Mouse (Mus musculus) lung, postnatal 36 days (tissue): ENCODE data around the gene Ube4b.
A peak's percentile ranks its signal among the peaks of the same experiment; 100 is the strongest.

Experiments
- DNase-seq: peaks from one replicate; pipeline ENCODE4 v3.0.0; 2022; ENCODE audit warnings: mixed read lengths

The Ube4b gene

GRCm38 (mm10) chr4:149429592-149429991, 3.0 kb upstream of the Ube4b start:
- DNase-seq = no peak

DNA sequence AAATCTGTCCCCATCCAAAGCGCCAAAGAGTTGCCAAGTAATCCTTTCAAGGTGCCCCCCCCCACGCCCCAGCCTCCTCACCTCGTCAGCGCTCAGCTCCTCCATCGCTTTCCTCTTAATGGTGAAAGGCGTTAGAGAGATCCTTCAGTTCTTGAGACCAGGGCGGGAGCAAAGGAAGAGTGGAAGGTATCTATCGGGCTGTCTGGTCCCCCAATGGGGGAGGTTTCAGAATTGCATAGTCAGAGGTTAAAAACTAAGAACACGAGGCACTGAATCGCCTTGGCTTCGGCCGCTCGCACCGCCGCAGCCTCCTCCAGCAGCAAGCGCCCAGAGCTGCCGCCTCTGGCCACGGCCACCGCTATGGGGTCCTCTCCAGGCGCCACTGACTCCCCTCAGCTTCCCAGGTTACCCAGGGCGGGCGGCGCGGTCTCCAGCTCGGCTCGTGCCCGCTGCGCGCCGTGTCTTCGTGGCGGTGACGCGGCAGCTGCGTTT, 702 bp downstream of the Ube4b start:
- peak; percentile 26 for DNase-seq

- peak; percentile 34 for DNase-seq
These were observed 1.8 kb downstream of the Ube4b start for GRCm38 (mm10) chr4:149424755-149425154.

- DNase-seq = no peak
These were observed 8.6 kb downstream of the Ube4b start for GRCm38 (mm10) chr4:149417854-149418365.

- DNase-seq = no peak
These were observed 9.6 kb downstream of the Ube4b start for GRCm38 (mm10) chr4:149416986-149417385.

DNA sequence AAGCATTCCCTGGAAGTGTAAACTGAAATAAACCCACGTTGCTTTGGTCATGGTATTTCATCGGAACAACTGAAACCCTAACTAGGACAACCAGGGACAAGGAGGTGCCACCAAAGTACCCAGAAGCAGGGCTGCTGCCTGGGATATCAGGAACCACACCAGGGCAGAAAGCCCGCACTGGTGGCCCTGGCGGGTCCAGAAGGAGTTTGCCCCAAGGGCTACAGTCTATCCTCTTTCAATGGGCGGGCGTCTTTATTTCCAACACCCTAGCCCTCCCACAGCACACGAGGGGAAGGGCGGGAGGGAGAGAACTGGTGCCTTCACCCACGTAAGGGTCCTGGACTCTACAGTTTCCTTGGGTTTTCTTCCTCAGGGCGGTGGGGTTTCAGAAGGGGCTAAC, 10.1 kb downstream of the Ube4b start:
- DNase-seq = no peak

GRCm38 (mm10) chr4:149415651-149416169, 10.8 kb downstream of the Ube4b start:
- no peak for DNase-seq

DNA sequence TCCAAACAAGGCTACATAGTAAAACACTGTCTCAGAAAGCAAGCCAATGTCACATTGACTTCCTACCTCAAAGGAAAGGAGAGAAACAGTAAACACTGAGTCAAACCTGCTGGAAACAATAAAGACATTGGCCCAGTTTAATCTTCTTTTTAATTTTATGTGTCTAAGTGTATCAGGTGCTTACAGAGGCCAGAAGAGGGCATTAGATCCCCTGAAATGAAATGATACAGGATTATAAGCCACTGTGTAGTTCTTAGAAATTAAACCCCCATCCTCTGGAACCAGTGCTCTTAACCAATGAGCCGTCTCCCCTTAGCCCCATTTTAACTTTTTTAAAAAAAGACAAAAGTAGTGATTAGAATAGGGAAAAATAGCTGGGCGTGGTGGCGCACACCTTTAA, 12.3 kb downstream of the Ube4b start:
- DNase-seq = no peak

GRCm38 (mm10) chr4:149409759-149410158, 16.8 kb downstream of the Ube4b start:
- DNase-seq = no peak

DNA sequence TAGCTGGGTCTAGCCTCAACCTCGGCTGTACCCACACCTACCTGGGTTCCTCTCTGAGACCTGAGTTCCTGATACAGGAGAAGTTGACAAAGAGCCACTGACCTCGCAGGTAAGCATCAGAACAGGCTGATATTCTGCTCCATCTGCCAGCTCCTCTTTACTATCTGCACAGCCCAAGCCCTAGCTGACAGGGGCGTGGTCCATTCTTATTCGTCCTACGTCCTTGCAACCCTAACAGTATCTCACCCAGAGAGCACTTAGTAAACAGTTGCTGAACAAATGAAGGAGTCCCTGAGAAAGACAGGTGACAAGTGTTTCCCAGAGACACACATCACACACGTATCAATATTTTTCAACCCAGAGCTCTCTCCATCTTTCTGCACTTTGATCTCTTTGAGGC, 18.2 kb downstream of the Ube4b start:
- no peak for DNase-seq

- no peak for DNase-seq
These were observed 19.1 kb downstream of the Ube4b start for GRCm38 (mm10) chr4:149407461-149407860.

DNA sequence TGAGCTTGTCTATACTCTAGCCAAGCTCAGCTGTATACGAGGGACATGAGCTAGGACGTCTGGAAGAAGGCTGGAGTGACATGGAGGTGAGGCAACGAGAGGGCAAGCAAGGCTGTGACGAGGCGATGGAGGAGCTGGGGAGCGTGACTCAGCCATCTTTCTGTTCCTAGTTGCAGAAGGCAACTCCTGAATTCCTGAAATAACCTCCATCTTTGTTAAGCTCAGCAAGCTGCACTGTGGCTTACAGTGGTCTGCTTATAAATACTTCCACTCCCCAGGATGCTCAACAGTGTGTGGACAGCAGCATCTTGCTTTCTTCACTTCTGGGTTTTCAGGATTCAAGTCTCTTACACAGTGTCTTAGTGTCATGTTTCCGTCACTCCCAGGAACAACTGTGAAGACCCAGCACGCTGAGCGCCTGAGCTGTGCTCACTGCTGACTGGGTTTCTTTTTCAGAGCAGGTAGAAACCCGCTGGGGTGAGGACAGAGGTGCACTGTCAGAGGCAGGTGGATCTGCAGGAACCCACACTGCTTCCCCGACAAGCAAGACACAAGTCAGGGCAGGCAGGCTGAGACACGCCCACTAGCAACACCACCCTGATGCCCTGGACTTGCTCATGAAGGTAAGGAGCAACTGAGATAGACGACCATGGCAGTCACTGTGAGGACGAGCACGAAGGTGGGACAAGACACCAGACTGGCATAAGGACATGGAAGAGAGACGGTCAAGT, 20.7 kb downstream of the Ube4b start:
- no peak for DNase-seq

- peak; percentile 29 for DNase-seq
These were observed 21.7 kb downstream of the Ube4b start for GRCm38 (mm10) chr4:149404640-149405465.

DNA sequence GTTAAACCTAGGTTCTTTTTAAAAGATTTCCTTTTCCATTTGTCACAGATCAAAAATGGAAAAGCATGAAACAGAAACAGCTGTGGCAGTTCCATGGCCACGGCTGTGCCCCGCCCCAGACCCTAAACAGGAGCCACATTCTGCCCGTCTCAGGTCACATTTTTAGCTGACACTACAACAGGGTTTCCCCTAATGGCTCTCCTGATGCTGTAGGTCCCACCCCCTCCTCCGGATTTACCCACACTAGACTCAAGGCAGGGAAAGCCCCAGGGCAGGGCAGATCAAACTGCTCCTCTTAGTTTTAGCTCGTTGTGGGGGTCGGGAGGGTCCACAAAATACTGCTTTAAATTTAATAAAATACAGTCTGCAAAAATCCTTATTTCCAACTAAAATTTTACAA, 23.5 kb downstream of the Ube4b start:
- no peak for DNase-seq

DNA sequence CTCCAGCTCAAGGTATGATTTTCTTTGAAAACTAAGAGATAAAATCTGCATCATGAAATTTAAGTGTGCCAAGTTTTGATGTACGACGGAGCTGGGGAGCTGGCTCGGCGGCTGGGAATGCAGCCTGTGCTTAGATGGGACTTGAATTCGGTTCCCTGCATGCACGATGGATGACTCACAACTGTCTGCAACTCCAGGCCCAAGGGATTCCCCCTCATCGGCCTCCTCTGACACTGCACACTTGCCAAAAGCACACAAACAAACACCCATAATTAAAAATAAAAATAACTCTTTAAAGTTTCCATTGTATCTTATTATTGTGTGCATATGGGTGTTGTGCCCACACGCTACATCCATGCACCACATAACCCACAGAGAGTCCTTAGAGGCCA, 25.0 kb downstream of the Ube4b start:
- no peak for DNase-seq

- DNase-seq = no peak
These were observed 25.5 kb downstream of the Ube4b start for GRCm38 (mm10) chr4:149400878-149401590.

GRCm38 (mm10) chr4:149399331-149399910, 27.1 kb downstream of the Ube4b start:
- DNase-seq = no peak

- no peak for DNase-seq
These were observed 28.3 kb downstream of the Ube4b start for GRCm38 (mm10) chr4:149398181-149398735.

DNA sequence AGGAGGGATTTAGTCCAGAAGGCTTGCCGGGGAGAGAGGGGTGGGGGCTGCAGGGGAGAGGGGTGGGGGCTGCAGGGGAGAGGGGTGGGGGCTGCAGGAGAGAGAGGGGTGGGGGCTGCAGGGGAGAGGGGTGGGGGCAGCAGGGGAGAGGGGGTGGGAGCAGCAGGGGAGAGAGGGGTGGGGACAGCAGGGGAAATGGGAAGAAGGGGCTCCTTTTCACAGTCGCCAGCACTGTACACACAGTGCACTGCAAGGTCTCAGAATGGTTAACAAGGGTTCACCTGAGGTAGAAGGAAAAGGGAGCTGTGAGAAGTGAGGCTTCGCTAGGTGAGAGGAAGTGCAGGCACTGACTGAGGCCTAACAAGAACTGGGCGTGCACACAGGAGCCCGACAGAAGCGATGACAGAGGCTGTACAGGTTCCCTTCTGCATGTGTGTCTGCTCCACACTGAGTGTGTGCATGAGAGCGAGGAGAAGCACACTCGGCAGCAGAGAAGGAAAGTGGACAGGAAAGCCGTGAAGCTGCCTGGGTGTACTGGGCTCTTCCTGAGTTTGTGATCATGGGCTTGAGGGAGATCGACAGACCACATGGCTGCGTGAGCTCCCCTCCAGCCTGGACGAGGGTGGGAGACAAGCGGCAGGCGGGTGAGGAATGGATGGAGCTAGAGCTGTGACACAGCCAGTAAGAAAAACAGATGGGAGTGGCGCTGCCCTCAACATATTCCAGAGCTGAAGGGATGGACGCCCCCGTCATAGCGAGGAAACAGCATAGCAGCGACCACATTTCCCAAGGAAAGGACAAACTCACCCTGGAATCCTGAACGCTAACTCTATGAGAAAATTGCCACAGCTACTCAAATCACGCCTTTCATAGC, 29.9 kb downstream of the Ube4b start:
- no peak for DNase-seq

GRCm38 (mm10) chr4:149395581-149395980, 31.0 kb downstream of the Ube4b start:
- DNase-seq = no peak

DNA sequence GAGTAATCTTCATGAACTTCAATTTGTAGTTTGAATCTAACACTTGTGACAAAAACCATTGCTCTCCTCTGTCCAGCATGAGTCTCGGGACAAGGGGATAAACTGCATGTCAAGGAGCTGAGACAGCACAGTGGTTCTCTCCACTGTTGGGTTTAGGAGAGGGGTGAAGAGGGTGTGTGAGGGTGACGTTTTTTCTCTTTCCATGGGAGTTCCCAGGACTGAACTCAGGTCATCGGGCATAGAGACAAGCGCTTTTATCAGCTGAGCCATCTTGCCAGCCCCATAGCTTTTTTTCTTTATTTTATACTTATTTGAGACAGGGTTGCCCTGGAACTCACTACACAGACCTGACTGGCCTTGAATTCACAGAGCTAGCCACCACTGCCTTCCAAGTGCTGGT, 32.3 kb downstream of the Ube4b start:
- DNase-seq = no peak
